Mouse (Mus musculus): Measurements from ENCODE around the gene Tasp1. TPM values are rescaled to one million over a fixed set of nuclear protein-coding genes. Genes with fewer than 3 reads are reported as not detected.
"Not testable (repeated sequence)": the region's sequence is repeated elsewhere in the genome, so short reads cannot be mapped to it uniquely, and the experiment has no call there.

The Tasp1 gene
- polyA plus RNA-seq, 1 experiment from 2014 or later, result 12.8 TPM

DNA sequence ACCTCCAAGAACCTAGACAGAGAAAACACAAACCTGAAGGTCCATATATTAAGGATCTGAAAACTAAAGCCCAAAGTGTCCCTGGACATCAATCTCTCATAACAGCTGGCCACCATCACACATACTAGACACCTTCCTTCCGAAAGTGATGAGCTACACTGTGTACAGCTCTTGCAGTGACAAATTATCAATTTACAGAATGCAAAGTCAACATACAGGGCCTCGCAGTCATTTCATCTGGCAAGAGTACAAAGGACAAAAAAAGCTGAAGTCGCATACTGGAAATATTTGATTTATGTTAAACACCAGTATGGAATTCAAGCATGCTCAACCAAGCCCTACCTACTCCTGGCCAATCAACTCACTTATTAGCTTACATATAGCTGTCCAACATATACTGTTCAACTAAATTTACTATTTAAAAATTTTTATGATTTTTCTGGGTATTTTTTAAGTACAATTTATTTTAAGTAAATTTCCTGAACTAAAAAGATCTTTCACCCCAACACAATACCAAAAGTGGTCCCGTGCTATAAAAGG lies 132.5 kb downstream of the Tasp1 start:
- Histone ChIP-seq H3K4me1 (no peaks in the 10 kb centered on the region), H3K9me3 (no peaks in the 10 kb centered on the region), H3K27ac (no peak overlapping the region), H3K4me3 (no peak overlapping the region), H3K27me3 (replicated peaks) (no peaks in the 10 kb centered on the region), H3K9ac (no peak overlapping the region), H3K4me2 (replicated peaks) (no peak overlapping the region), H3K36me3 (no peaks in the 10 kb centered on the region)
- WGBS, result 79% methylated on average over 4 of the region's 4 CpGs
- ATAC-seq (ENCODE audit: low FRiP score, low read depth), result no peak

GRCm38 (mm10) chr2:139932211-139932610 lies 134.4 kb downstream of the Tasp1 start:
- Histone ChIP-seq H3K36me3 (no peaks in the 10 kb centered on the region), H3K27ac (no peak overlapping the region), H3K9ac (no peak overlapping the region), H3K4me1 (no peaks in the 10 kb centered on the region), H3K4me2 (replicated peaks) (no peak overlapping the region), H3K9me3 (no peaks in the 10 kb centered on the region), H3K4me3 (no peak overlapping the region), H3K27me3 (replicated peaks) (no peaks in the 10 kb centered on the region)
- WGBS, result 82% methylated on average over 2 of the region's 2 CpGs
- no peak for ATAC-seq (ENCODE audit: low FRiP score, low read depth)

DNA sequence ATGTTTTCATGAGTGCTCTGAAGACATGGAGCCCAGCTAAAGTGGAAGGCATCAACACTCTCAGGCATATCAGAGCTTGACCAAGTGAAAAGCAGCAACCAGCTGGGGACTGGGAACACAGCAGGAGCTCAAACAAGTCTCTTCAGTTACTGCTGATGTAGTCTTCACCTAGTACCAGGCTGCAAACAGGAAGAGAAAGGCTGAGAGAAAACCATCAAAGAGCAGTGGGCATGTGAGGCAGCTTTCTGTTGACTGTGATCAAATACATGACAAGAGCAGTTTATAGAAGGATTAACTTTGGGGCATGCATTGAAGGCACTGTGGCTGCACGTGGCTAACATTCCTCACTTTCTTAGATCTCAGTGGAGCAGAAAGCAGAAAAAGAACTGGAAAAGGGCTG lies 141.7 kb downstream of the Tasp1 start:
- Histone ChIP-seq H3K9ac (no peak overlapping the region), H3K9me3 (no peaks in the 10 kb centered on the region), H3K4me2 (replicated peaks) (no peak overlapping the region), H3K36me3 (no peaks in the 10 kb centered on the region), H3K27me3 (replicated peaks) (no peaks in the 10 kb centered on the region), H3K4me3 (no peak overlapping the region), H3K27ac (no peak overlapping the region), H3K4me1 (no peaks in the 10 kb centered on the region)
- no peak for ATAC-seq (ENCODE audit: low FRiP score, low read depth)
- 19% methylated on average over 1 of the region's 1 CpGs for WGBS

GRCm38 (mm10) chr2:139921395-139921794 lies 145.2 kb downstream of the Tasp1 start:
- H3K9ac ChIP-seq; H3K36me3 ChIP-seq; H3K4me3 ChIP-seq; H3K27ac ChIP-seq; H3K27me3 ChIP-seq (replicated peaks); H3K4me1 ChIP-seq; ATAC-seq (ENCODE audit: low FRiP score, low read depth); H3K9me3 ChIP-seq; H3K4me2 ChIP-seq (replicated peaks): not testable (repeated sequence)

GRCm38 (mm10) chr2:139919757-139920156 lies 146.8 kb downstream of the Tasp1 start:
- 80% methylated on average over 2 of the region's 2 CpGs for WGBS
- ATAC-seq (ENCODE audit: low FRiP score, low read depth), result no peak
- no peaks in the 10 kb centered on the region for H3K36me3 ChIP-seq
- no peaks in the 10 kb centered on the region for H3K9me3 ChIP-seq
- no peaks in the 10 kb centered on the region for H3K27me3 ChIP-seq (replicated peaks)
- no peaks in the 10 kb centered on the region for H3K4me1 ChIP-seq
- no peak overlapping the region for H3K27ac ChIP-seq
- no peak overlapping the region for H3K4me3 ChIP-seq
- H3K9ac ChIP-seq, result no peak overlapping the region
- H3K4me2 ChIP-seq (replicated peaks), result no peak overlapping the region

DNA sequence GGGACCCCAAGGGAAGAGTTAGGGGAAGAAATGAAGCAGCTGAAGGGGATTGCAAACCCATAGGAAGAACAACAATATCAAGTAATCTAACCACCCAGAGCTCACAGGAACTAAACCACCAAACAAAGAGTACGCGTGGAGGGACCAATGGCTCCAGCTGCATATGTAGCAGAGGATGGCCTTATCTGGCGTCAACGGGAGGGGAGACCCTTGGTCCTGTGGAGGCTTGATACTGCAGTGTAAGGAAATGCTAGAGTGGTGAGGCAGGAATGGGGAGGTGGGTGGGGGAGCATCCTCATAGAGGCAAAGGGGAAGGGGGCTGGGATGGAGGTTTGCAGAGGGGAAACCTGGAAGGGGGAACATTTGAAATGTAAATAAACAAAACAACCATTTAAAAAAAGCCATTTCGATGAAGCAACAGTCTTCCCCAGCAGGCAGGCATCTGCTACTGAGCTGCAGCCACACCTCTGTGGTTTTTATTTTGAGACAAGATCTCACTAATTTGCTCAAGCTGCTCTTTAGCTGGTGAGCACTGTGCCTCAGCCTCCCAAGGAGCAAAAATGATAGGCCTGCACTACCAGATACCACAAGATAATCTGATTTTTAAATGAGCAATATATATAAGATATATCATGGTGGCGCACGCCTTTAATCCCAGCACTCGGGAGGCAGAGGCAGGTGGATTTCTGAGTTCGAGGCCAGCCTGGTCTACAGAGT lies 160.0 kb downstream of the Tasp1 start:
- Histone ChIP-seq H3K4me2 (replicated peaks) (no peak overlapping the region), H3K4me3 (no peak overlapping the region), H3K4me1 (no peaks in the 10 kb centered on the region), H3K9ac (no peak overlapping the region), H3K27me3 (replicated peaks) (no peaks in the 10 kb centered on the region), H3K36me3 (no peaks in the 10 kb centered on the region), H3K27ac (no peak overlapping the region), H3K9me3 (no peaks in the 10 kb centered on the region)
- ATAC-seq (ENCODE audit: low FRiP score, low read depth), result no peak
- 95% methylated on average over 9 of the region's 9 CpGs for WGBS

DNA sequence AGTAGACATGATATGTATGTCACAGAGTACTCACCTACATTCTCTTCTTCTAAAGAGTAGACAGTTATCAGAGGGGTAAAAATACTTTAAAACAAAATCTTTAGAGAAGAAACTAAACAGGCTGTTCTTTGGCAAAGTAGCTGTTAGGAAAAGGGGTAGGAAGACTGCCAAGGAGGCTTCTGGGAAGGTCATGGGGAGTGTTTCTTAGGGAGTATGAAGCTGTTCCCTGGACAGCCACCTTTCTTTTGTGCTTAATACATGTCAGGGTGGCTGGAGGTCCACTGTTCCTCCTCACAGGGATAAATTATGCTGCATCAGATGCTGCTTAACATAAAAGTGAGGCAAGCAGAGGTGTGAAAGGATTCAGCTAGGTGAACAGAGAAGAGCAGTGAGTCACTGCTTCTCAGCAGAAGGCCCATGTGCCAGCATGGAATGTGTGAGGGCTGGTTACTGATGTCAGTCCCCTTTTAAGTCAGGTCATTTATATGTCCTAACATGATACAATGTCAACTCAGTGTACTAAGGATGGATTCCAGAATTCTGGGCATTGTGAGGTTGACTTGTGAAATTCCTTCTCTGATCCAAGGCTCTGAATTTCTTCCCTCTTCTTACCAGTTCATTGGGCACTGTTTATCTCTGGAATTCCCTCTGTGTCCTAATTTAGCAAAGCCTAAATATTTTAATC lies 175.1 kb downstream of the Tasp1 start:
- Histone ChIP-seq H3K27ac (no peak overlapping the region), H3K4me3 (no peak overlapping the region), H3K4me2 (replicated peaks) (no peak overlapping the region), H3K9me3 (no peaks in the 10 kb centered on the region), H3K4me1 (no peaks in the 10 kb centered on the region), H3K27me3 (replicated peaks) (no peaks in the 10 kb centered on the region), H3K9ac (no peak overlapping the region), H3K36me3 (no peaks in the 10 kb centered on the region)
- no peak for ATAC-seq (ENCODE audit: low FRiP score, low read depth)

DNA sequence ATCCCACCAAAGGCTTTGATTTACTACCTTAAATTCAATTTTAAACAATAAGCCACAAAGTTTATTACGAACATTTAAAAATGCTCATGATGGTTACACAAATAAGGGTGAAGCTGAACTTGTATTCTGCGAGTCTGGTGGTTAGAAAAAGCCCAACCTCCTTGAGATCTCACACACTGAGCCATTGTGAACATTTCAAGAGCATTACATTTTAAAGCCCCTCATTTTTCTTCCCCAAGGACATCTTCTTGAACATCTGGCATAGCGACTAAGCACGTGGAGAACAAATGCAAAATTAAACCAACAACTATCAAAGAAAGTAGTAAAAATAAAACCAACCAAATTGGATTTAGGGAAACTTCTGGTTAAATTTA lies 182.4 kb downstream of the Tasp1 start:
- no peak overlapping the region for H3K4me3 ChIP-seq
- ATAC-seq (ENCODE audit: low FRiP score, low read depth), result no peak
- no peaks in the 10 kb centered on the region for H3K4me1 ChIP-seq
- H3K4me2 ChIP-seq (replicated peaks), result no peak overlapping the region
- no peak overlapping the region for H3K9ac ChIP-seq
- H3K36me3 ChIP-seq, result no peaks in the 10 kb centered on the region; the same call in 1 of the 2 replicates
- no peak overlapping the region for H3K27ac ChIP-seq
- WGBS, result 58% methylated on average over 4 of the region's 4 CpGs
- no peaks in the 10 kb centered on the region for H3K27me3 ChIP-seq (replicated peaks)
- no peaks in the 10 kb centered on the region for H3K9me3 ChIP-seq

GRCm38 (mm10) chr2:139883581-139884263 lies 182.9 kb downstream of the Tasp1 start:
- ATAC-seq (ENCODE audit: low FRiP score, low read depth), result no peak
- Histone ChIP-seq H3K9ac (no peak overlapping the region), H3K27ac (no peak overlapping the region), H3K4me1 (no peaks in the 10 kb centered on the region), H3K27me3 (replicated peaks) (no peaks in the 10 kb centered on the region), H3K9me3 (no peaks in the 10 kb centered on the region), H3K4me3 (no peak overlapping the region), H3K4me2 (replicated peaks) (no peak overlapping the region), H3K36me3 (no peaks in the 10 kb centered on the region; the same call in 1 of the 2 replicates)
- 83% methylated on average over 7 of the region's 7 CpGs for WGBS

DNA sequence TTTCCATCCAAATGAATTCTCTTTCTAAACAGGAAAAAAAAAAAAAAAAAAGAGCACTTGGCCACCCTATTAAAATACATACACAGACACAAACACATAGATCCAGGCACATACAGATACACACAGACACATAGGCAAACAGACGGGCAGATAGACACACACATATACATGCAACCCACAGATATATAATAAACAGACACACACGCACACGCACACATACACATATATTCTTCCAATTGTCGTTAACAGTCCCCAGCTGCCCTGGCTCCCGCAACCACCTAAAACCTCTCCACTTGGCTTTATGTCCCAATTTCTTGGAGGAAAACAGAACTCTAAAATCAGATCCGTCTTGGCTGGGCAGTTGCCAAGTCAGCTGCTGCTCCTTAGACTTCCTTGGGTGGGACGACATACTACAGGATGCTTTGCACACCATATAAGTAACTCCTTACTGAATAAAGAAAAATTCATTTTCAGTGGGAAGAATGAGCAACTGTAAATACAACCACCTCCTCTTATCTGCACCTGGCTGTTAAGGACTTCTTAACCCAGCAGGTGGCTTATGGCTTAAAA lies 188.5 kb downstream of the Tasp1 start:
- Histone ChIP-seq H3K36me3 (no peaks in the 10 kb centered on the region; the same call in 1 of the 2 replicates), H3K4me1 (no peaks in the 10 kb centered on the region), H3K27me3 (replicated peaks) (no peaks in the 10 kb centered on the region), H3K4me3 (no peak overlapping the region), H3K9ac (no peak overlapping the region), H3K27ac (no peak overlapping the region), H3K4me2 (replicated peaks) (no peak overlapping the region), H3K9me3 (no peaks in the 10 kb centered on the region)
- ATAC-seq (ENCODE audit: low FRiP score, low read depth), result no peak
- 93% methylated on average over 7 of the region's 7 CpGs for WGBS

DNA sequence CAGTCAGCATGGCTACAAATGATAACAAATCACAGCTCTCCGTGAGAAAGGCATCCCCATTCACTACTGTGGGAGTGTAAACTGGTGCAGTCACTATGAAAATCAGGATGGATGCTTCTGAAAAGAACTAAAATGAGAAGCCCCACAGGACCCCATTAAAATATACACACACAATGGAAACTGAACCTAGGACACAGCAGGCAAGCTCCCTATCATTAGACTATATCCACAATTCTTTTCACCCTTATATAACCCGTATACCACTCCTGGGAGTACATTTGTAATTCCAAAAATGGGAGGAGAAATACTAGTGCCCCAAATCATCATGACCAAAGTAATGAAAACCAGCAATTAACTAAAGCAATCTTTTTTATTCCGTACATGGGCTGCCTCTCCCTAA lies 190.7 kb downstream of the Tasp1 start:
- Histone ChIP-seq H3K36me3 (no peaks in the 10 kb centered on the region; the same call in 1 of the 2 replicates), H3K9ac (no peak overlapping the region), H3K4me1 (no peaks in the 10 kb centered on the region), H3K4me2 (replicated peaks) (no peak overlapping the region), H3K27me3 (replicated peaks) (no peaks in the 10 kb centered on the region), H3K9me3 (no peaks in the 10 kb centered on the region), H3K27ac (no peak overlapping the region), H3K4me3 (no peak overlapping the region)
- WGBS, result 49% methylated on average over 3 of the region's 3 CpGs
- ATAC-seq (ENCODE audit: low FRiP score, low read depth), result no peak

- 73% methylated on average over 3 of the region's 3 CpGs for WGBS
- Histone ChIP-seq H3K4me3 (no peak overlapping the region), H3K9ac (no peak overlapping the region), H3K4me1 (no peaks in the 10 kb centered on the region), H3K27me3 (replicated peaks) (no peaks in the 10 kb centered on the region), H3K4me2 (replicated peaks) (no peak overlapping the region), H3K9me3 (no peaks in the 10 kb centered on the region), H3K27ac (no peak overlapping the region), H3K36me3 (no peaks in the 10 kb centered on the region)
- no peak for ATAC-seq (ENCODE audit: low FRiP score, low read depth)
Measured at GRCm38 (mm10) chr2:139874173-139874572, 192.4 kb downstream of the Tasp1 start.

Data from neural tube, embryonic 12.5 days (tissue).